Mouse (Mus musculus) subcutaneous adipose tissue, adult 2 months (tissue): ENCODE results near the gene Orai2. TPM values are rescaled to one million over a fixed set of nuclear protein-coding genes. Genes with fewer than 3 reads are reported as not detected.

Experiments
- polyA plus RNA-seq: library from polyadenylated mRNA; depleted of rRNA; stranded (reverse); fragments of >200 nt; gene quantifications from 2 replicates; pipeline ENCODE4 v1.2.3, GENCODE M21; 2012; ENCODE audit warnings: low replicate concordance; rRNA removed

Gene Orai2
- polyA plus RNA-seq, result 9.4 and 23.4 TPM in 2 replicates

DNA sequence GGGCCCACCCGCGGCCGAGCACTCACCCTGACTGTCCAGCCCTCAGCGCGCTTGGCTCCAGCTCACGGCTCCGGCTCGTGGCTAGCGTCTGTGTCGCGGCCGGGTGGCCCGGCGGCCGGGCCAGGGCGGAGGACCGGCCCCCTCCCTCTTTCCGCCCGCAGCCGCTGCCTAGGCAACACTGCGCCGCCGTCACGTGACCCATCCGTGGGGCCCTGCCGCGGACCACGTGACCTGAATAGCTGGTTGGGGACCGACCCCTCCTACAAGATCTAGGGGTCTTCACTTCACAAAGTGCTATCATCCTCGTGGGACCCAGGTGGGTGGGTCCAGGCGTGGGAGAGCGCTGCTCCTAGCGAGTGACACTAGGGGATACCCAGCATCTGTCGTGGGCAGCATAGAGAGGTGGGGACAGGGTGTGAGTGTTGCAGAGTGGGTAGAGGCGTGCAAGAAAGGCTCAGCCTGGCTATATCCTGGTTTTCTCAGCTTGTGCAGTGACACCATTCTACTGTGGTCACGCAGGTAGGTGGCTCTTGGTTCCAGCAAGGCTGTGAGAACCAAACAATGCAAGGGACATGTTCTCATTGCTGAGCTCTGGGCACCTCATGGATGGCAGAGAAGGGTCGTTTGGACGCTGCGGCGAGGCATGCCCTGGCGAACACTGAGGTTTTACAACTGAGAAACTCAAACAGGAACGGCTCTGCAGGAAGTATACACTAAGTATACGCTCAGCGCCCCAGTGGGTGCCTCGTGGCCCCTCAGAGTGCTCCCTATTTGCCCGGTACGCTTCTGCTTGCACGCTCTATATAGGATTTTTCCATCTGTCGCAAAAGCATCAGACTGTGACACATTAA lies at the start of gene Orai2:
Gene Orai2, minus strand, starts transcription at position 202 of the 851 bp plus-strand sequence.

DNA sequence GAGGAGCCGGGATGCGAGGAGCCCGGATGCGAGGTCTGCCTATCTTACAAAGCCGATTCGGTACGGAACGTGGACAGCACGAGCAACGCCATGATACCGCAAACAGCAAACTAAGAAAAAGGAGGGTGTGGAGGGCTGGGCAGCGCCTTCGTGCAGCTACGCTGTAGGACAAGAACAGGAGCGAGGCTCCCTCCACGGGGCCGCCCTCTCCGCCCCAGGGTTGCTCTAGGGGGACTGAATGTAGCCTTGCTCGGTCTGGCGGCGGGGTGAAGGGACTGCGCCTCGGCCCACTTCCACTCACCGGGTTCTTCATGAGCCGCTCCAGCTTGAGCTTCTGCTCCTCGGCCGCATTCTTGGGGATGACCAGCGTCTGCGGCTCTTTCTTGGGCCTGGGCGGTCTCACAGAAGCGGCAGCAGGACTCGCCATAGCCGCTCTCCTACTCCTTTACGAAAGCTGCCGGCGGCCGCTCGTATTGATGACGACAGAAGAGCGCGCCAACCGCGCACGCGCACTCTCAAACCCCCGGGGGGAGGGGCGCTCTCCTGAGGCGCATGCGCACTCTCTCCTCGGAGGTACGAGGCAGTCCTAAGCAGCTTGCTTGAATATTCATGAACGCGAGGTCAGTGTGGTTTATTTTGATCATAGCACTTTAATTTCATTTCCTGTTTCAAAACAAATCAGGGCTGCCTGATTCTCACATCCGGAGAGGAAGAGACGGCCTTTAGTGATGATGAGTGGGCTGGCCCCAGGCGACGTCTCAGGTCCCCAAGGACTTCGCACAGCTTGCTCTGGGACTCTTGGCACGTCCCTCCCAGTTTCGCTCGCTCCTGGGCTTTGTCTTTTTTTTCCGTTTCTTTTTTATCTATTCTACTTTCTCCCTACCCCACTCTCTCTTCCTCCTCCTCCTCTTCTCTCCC lies 28.2 kb upstream of the Orai2 start, which contains the start of gene Prkrip1:
Gene Prkrip1, minus strand, starts transcription at position 490 of the 918 bp plus-strand sequence.

DNA sequence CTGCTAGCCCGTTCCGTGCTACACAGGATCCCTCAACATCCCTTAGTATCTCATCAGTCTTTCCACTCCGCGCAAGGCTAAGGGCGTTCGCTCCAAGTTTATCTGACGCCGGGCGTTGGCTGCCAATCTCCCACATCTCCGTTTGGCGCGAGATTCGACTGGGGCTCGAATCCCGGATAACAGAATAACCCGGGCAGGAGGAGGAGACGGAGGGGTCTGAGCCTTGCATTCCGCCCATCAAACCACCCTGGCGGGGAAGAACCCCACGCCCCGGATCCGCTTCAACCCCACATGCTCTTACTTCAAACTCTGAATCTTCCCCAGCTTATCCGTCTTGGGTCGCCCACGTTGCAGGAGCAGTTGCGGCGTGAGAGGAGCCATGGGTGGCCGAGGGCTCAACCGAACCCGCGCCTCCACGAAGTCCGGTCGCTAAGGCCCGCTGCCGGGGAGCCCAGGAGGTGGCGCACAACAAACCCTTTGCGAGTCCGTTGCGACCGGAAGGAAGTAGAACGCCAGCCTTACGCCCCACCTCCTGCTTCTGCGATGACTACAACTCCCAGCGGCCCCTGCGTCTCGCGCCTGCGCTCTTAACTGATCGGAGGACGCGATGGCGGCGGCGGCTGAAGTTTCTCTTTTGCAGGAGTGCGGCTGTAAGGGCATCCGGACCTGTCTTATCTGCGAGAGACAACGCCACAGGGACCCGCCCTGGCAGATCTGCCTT lies 34.8 kb downstream of the Orai2 start, which contains the start of the genes Lrwd1 and Alkbh4:
Gene Lrwd1, minus strand, starts transcription at position 504 of the 721 bp plus-strand sequence.
Gene Alkbh4, plus strand, starts transcription at position 576 of the 721 bp plus-strand sequence.

DNA sequence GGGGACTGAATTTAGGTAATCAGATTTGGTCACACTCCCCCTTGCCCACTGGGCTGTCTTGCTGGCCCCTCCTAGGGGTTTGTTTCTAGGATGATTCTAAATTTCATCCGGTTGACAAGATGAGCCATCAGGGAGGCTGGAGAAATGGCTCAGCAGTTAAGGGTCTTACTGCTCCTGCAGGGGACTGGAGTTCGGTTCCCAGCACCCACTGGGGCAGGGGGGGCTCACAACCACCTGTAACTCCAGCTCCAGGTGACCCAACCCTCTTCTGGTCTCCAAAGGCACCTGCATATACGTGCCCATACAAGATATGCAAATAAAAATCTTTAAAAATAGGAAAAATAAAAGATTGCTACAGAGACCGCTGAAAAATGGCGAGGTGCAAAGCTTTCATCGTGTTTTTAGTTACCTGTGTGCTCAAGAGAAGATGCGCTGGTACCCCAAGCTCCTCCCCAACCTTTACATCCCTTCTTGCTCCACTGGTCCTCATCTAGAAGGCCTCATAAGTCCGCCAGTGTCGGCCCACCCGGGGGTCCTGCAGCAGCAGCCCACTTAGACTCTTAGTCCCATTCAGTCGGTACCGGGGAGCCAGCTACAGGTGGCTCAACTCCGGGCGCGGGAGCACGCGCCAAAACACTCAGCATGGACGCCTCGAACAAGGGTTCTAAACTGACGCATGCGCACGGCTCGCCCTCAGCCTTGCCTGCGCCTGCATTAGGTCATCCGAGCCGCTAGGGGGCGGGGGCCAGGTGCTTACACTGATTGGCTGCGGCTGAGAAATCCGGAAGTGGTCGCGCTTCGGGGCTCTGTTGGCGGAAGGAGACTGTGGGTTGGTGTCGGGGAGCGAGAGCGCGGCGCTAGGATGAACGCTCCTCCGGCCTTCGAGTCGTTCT lies 54.4 kb downstream of the Orai2 start, which contains the start of gene Polr2j:
Gene Polr2j, plus strand, starts transcription at position 741 of the 893 bp plus-strand sequence.

Other genes starting within 250 kb of the Orai2 start
- gene Ywhag, start 236.1 kb downstream of the Orai2 start, polyA plus RNA-seq, result 197 and 345 TPM in 2 replicates
- gene Ssc4d, start 196.2 kb downstream of the Orai2 start, polyA plus RNA-seq, result 7.2 and 11.4 TPM in 2 replicates
- 0.09 TPM in 1 of 2 replicates, not detected in the other for gene Zp3, start 190.6 kb downstream of the Orai2 start, polyA plus RNA-seq
- 44.7 and 67.3 TPM in 2 replicates for gene Dtx2, start 175.9 kb downstream of the Orai2 start, polyA plus RNA-seq
- 28.6 and 62.8 TPM in 2 replicates for gene Upk3b, start 132.2 kb downstream of the Orai2 start, polyA plus RNA-seq
- gene Upk3bl, start 116.2 kb downstream of the Orai2 start, polyA plus RNA-seq, result 4.1 TPM in 1 of 2 replicates, not detected in the other
- gene Rasa4, start 86.8 kb downstream of the Orai2 start, polyA plus RNA-seq, result 18.1 and 35.3 TPM in 2 replicates
- gene Polr2j, start 54.1 kb downstream of the Orai2 start, polyA plus RNA-seq, result 82.5 and 100 TPM in 2 replicates
- gene Lrwd1, start 34.6 kb downstream of the Orai2 start, polyA plus RNA-seq, result 22.4 and 40.0 TPM in 2 replicates
- 11.5 and 18.1 TPM in 2 replicates for gene Alkbh4, start 34.6 kb downstream of the Orai2 start, polyA plus RNA-seq
- gene Prkrip1, start 28.2 kb upstream of the Orai2 start, polyA plus RNA-seq, result 10.8 and 17.4 TPM in 2 replicates
- 52.7 and 69.5 TPM in 2 replicates for gene Sh2b2, start 75.8 kb upstream of the Orai2 start, polyA plus RNA-seq